Mouse (Mus musculus) ES-Bruce4 (cell line): ENCODE data around the gene Napsa.
A peak's percentile ranks its signal among the peaks of the same experiment; 100 is the strongest.

Source experiments
- CTCF ChIP-seq: IDR thresholded peaks from one replicate; pipeline ENCODE4 v1.8.1; 2011; ENCODE audit warnings: low read depth, low read length
- EP300 ChIP-seq: IDR thresholded peaks from 2 replicates; pipeline ENCODE4 v1.6.1; 2011; ENCODE audit warnings: low read depth, low read length; ENCODE audit not compliant: insufficient read depth
- POLR2A ChIP-seq: IDR thresholded peaks from one replicate; pipeline ENCODE4 v1.8.1; 2011; ENCODE audit warnings: low read length; ENCODE audit not compliant: insufficient read depth

DNA sequence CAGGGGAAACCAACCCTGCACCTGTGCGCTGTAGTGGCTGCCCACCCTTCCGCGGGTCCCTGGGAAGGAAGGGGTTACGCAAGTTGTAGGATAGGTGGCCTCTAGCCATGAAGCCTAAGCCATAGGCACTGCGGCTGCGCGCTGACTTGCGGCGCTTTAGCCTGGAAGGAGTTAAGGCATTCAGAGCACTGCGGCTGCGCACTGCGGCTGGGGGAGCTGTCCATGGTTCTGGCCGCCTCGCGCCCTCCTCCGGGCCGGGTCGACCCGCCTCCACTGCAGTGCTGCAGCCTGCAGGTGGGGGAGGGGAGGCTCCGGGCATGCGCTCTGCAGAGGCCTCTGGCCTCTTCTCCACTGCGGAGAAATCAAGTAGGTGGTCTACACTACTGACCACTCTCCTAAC, 21.6 kb downstream of the Napsa start:
- TF ChIP-seq EP300: peak; percentile 60
- no peak for TF ChIP-seq POLR2A
- TF ChIP-seq CTCF: no peak
